Comparison of ENCODE assay signal across 36 mouse cellular contexts in genomic region chr17:17412176-17412575, GRCm38 (mm10). TPM values are rescaled to one million over a fixed set of nuclear protein-coding genes. Genes with fewer than 3 reads are reported as not detected.
"Had no signal": no experiment of that assay in that cellular context is flagged by ENCODE, and none has a peak within 500 bp of the region (broad histone marks: within the 10 kb centered on the region; RNA-seq: fewer than 3 reads in every experiment).

No protein-coding gene starts in this region.

- H3K9ac ChIP-seq: heart, embryonic 12.5 days; heart, embryonic 13.5 days; heart, embryonic 15.5 days; hindbrain, embryonic 12.5 days; hindbrain, embryonic 13.5 days; hindbrain, embryonic 14.5 days; hindbrain, embryonic 15.5 days; intestine, embryonic 15.5 days; kidney, embryonic 15.5 days had no signal

- ATAC-seq: hindbrain, embryonic 16.5 days; hindbrain, postnatal 0 days; inflammation-experienced regulatory T-cells, adult 6 months; intestine, embryonic 15.5 days; intestine, embryonic 16.5 days; intestine, postnatal 0 days had no signal

- H3K36me3 ChIP-seq: heart, embryonic 10.5 days; heart, embryonic 12.5 days; heart, embryonic 13.5 days; heart, embryonic 15.5 days; hindbrain, embryonic 12.5 days; hindbrain, embryonic 13.5 days; hindbrain, embryonic 15.5 days; intestine, embryonic 15.5 days; kidney, embryonic 15.5 days had no signal

- H3K4me1 ChIP-seq: heart, embryonic 13.5 days; heart, embryonic 15.5 days; intestine, embryonic 15.5 days had no signal

- H3K4me2 ChIP-seq: heart, embryonic 11.5 days; heart, embryonic 12.5 days; heart, embryonic 13.5 days; heart, embryonic 15.5 days; hindbrain, embryonic 12.5 days; hindbrain, embryonic 13.5 days; hindbrain, embryonic 14.5 days; hindbrain, embryonic 15.5 days; intestine, embryonic 15.5 days; kidney, embryonic 15.5 days had no signal

- H3K27ac ChIP-seq: heart, embryonic 10.5 days; heart, embryonic 13.5 days; heart, embryonic 15.5 days; hindbrain, embryonic 10.5 days; hindbrain, embryonic 12.5 days; hindbrain, embryonic 13.5 days; hindbrain, embryonic 14.5 days; hindbrain, embryonic 15.5 days; hindbrain, postnatal 0 days; intestine, embryonic 15.5 days; kidney, embryonic 15.5 days; kidney, postnatal 0 days; layer of hippocampus, adult 2 months had no signal

- H3K9me3 ChIP-seq: heart, embryonic 10.5 days; heart, embryonic 12.5 days; heart, embryonic 13.5 days; heart, embryonic 15.5 days; hindbrain, embryonic 10.5 days; hindbrain, embryonic 12.5 days; hindbrain, embryonic 13.5 days; hindbrain, embryonic 15.5 days; intestine, embryonic 15.5 days; kidney, embryonic 15.5 days had no signal

- DNase-seq: heart, postnatal 10 days; heart, postnatal 14 days; heart, postnatal 36 days; heart, postnatal 4 days; kidney, adult 11 months; kidney, adult 18-20 months; kidney, adult 2 months; kidney, adult 8-10 months; kidney, adult 9 months; kidney, postnatal 10 days; kidney, postnatal 14 days; kidney, postnatal 25 days; kidney, postnatal 36 days; kidney, postnatal 4 days; layer of hippocampus, adult 9-11 months; layer of hippocampus, postnatal 36 days had no signal

- H3K27me3 ChIP-seq: heart, embryonic 12.5 days; heart, embryonic 13.5 days; heart, embryonic 15.5 days; hindbrain, embryonic 12.5 days; hindbrain, embryonic 13.5 days; hindbrain, embryonic 15.5 days; intestine, embryonic 15.5 days; kidney, embryonic 15.5 days had no signal

- H3K4me3 ChIP-seq: heart, embryonic 10.5 days; heart, embryonic 12.5 days; heart, embryonic 13.5 days; heart, embryonic 15.5 days; hindbrain, embryonic 10.5 days; hindbrain, embryonic 12.5 days; hindbrain, embryonic 13.5 days; hindbrain, embryonic 15.5 days; intestine, embryonic 15.5 days; kidney, embryonic 15.5 days; layer of hippocampus, adult 2 months had no signal

RNA-seq across cellular contexts. Expression of gene Lix1, which starts 9.7 kb away (rescaled TPM):
- total RNA-seq: hematopoietic stem cell, adult 5-6 weeks had no signal
